Mouse (Mus musculus): ENCODE measurements around the gene Cilp. TPM values are rescaled to one million over a fixed set of nuclear protein-coding genes. Genes with fewer than 3 reads are reported as not detected.

Cilp gene
- polyA plus RNA-seq (2012; rRNA removed): 5.6 TPM in 2 replicates

DNA sequence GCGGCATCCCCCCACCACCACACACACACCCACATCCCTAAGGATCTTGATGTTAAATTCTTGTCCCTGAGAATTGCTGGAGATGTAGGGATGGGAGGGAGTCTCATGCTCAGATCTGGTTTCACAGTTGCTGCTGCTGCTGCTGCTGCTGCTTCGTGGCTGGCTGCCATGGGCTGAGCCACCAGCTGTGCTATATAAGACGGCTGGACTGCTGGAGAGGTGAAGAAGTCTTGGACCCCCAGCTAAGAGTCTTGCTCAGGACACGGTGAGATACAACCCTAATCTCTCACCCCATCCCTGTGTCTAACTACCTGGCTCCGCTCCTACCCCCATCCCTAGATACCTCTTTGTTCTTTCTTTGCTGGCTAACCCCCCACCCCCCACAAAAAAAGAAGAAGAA lies at the start of gene Cilp:
Gene Cilp (plus strand): TSS at position 222 of the 400 bp plus-strand sequence.

DNA sequence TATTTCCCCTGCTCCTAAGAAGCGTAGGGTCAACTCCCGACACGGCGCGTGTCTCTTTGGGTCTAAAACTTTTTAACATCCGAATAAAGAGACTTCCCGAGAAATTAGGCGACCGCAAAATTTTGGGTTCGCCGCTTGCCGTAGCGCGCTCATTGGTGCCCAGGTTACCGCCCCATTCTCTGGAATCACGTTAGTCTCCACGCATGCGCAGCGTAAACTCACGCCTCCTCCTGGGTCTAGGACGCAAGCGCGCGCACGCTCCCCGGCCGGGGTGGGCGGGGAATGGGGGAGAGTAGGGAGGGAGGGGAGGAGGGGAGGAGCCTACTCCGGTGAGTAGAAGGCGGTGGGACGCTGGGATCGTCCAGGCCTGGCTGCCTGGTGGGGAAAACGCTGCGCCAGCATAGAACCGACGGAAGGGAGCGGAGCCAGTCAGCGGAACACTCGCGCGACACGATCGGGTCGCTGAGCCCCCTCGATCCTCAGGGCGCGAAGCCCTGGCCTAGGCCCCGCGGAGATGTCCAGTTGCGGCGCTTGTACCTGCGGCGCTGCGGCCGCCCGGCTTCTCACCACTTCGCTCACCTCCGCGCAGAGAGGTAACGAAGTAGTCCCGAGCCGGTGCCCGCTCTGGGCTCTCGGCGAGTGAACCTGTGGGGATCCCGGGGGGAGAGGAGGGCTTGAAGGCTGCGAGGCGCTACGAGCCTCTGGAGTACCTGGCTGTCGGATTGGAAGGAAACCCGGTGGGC lies 29.2 kb downstream of the Cilp start, which contains the start of gene Clpx:
Gene Clpx (plus strand): TSS at position 288 of the 743 bp plus-strand sequence.

Other genes with a start within 250 kb of the Cilp start
- gene Hacd3, start 243.5 kb upstream of the Cilp start, polyA plus RNA-seq (2012; rRNA removed): 104 and 125 TPM in 2 replicates
- gene Dpp8, start 232.8 kb upstream of the Cilp start, polyA plus RNA-seq (2012; rRNA removed): 34.8 and 53.4 TPM in 2 replicates
- 42.9 and 44.7 TPM in 2 replicates for gene Igdcc4, start 163.7 kb upstream of the Cilp start, polyA plus RNA-seq (2012; rRNA removed)
- 4.5 and 5.3 TPM in 2 replicates for gene Igdcc3, start 124.0 kb upstream of the Cilp start, polyA plus RNA-seq (2012; rRNA removed)
- 15.5 and 23.2 TPM in 2 replicates for gene Parp16, start 69.8 kb upstream of the Cilp start, polyA plus RNA-seq (2012; rRNA removed)
- 10.1 and 13.0 TPM in 2 replicates for gene Clpx, start 29.1 kb downstream of the Cilp start, polyA plus RNA-seq (2012; rRNA removed)
- gene Pdcd7, start 80.9 kb downstream of the Cilp start, polyA plus RNA-seq (2012; rRNA removed): 23.7 and 33.8 TPM in 2 replicates
- gene Ubap1l, start 95.9 kb downstream of the Cilp start, polyA plus RNA-seq (2012; rRNA removed): 0.47 and 0.72 TPM in 2 replicates
- gene Kbtbd13, start 126.5 kb downstream of the Cilp start, polyA plus RNA-seq (2012; rRNA removed): 0.62 and 1.0 TPM in 2 replicates
- 16.0 and 16.6 TPM in 2 replicates for gene Rasl12, start 133.3 kb downstream of the Cilp start, polyA plus RNA-seq (2012; rRNA removed)
- gene Slc51b, start 157.8 kb downstream of the Cilp start, polyA plus RNA-seq (2012; rRNA removed): not detected in 2 replicates
- gene Mtfmt, start 170.6 kb downstream of the Cilp start, polyA plus RNA-seq (2012; rRNA removed): 8.1 and 11.0 TPM in 2 replicates
- gene Spg21, start 195.8 kb downstream of the Cilp start, polyA plus RNA-seq (2012; rRNA removed): 20.0 and 25.7 TPM in 2 replicates